Mouse (Mus musculus): ENCODE results near the gene Rnf135. TPM values are rescaled to one million over a fixed set of nuclear protein-coding genes. Genes with fewer than 3 reads are reported as not detected.
"Not testable (repeated sequence)": the region's sequence is repeated elsewhere in the genome, so short reads cannot be mapped to it uniquely, and the experiment has no call there.

Gene Rnf135
- polyA plus RNA-seq, 1 experiment from 2014 or later = 6.3 TPM

GRCm38 (mm10) chr11:80204037-80204436 is 20.4 kb downstream of the Rnf135 start:
- Histone ChIP-seq H3K4me2 (no peak overlapping the region), H3K27ac (no peak overlapping the region), H3K27me3 (no peaks in the 10 kb centered on the region), H3K9ac (replicated peaks) (no peak overlapping the region), H3K4me3 (replicated peaks) (no peak overlapping the region), H3K9me3 (no peaks in the 10 kb centered on the region), H3K36me3 (no peaks in the 10 kb centered on the region), H3K4me1 (replicated peaks) (no peaks in the 10 kb centered on the region)
- 73% methylated on average over 3 of the region's 3 CpGs for WGBS
- no peak for ATAC-seq (ENCODE audit: insufficient number of reproducible peaks, insufficient read depth, low FRiP score, low TSS enrichment, low read depth)

DNA sequence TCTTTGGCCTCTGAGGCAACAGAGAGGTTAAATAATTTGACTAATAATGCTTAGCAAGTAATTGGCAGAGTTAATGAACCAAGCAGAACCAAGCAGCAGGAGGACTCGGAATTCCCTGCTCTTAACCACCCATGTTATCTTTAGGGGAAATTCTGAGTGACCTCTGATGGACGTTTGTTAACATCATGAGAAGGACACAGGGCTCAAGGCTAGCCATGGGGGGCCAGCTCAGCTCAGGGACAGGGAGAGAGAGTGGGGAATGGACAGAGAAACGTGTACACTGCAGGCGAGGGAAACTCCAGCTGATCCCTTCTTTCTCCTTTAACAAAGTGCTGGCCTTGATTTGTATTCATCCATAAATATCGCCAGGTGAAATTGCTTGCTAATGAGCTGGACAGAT is 21.3 kb downstream of the Rnf135 start:
- Histone ChIP-seq H3K4me2 (no peak overlapping the region), H3K9ac (replicated peaks) (no peak overlapping the region), H3K4me1 (replicated peaks) (peaks cover 2% of the 10 kb centered on the region), H3K27ac (no peak overlapping the region), H3K9me3 (no peaks in the 10 kb centered on the region), H3K4me3 (replicated peaks) (no peak overlapping the region), H3K27me3 (no peaks in the 10 kb centered on the region), H3K36me3 (no peaks in the 10 kb centered on the region)
- ATAC-seq (ENCODE audit: insufficient number of reproducible peaks, insufficient read depth, low FRiP score, low TSS enrichment, low read depth) = no peak
- 55% methylated on average over 5 of the region's 5 CpGs for WGBS

GRCm38 (mm10) chr11:80208465-80208859 is 24.8 kb downstream of the Rnf135 start:
- peaks cover 10% of the 10 kb centered on the region for H3K36me3 ChIP-seq
- H3K4me1 ChIP-seq (replicated peaks) = peaks cover 9% of the 10 kb centered on the region
- H3K27me3 ChIP-seq = no peaks in the 10 kb centered on the region
- H3K9ac ChIP-seq (replicated peaks) = no peak overlapping the region; the same call in 1 of the 2 replicates
- H3K4me2 ChIP-seq = peak overlapping the region; percentile 60; the same call in 1 of the 2 replicates
- no peak overlapping the region for H3K27ac ChIP-seq
- peak overlapping the region; percentile 94 for H3K4me3 ChIP-seq (replicated peaks)
- ATAC-seq (ENCODE audit: insufficient number of reproducible peaks, insufficient read depth, low FRiP score, low TSS enrichment, low read depth) = peak; percentile 29; the same call in 1 of the 2 replicates
- WGBS = 44% methylated on average over 7 of the region's 7 CpGs
- no peaks in the 10 kb centered on the region for H3K9me3 ChIP-seq

DNA sequence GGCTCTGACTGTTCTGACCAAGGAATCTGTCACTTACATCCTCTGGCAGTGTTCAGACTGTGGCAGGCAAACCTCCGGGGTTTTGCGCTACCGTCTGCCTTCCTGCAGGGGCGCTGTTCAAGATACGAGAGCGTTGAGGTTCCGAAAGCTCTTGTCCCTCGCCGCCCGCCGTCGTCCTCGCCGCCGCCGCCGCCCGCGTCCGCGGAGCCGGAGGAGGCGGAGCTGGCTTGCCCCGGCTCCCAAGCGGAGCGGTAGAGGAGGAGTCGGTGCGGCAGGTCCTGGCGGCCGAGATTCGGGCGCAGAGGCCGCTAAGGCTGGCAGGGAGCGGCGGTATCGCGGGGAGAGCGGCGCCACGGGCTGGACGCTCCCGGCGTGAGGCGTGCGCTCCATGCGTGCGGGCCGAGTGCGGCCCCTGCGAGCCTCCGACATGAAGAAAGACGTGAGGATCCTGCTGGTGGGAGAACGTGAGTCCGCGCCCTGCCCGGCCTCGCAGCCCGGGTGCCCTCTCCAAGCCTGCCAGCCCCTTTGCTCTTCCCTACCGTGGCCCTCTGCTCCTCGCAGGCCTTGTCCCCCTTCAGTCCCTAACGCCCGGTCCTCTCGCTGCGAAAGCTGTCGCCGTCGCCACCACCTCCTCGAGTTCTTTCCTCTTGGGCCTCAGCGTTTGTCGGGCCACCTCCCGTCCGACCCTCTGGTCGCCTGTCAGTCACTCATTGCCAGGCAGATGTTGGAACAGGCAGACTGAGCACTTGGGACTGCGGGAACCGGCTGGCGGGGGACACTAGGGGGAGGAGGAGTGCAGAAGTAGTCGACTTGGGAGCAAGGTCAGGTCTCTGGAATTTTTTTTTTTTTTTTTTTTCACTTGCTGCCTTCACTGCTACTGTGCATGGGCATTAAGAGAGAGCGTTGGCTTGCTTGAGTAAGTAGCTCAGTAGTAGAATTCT is 25.5 kb downstream of the Rnf135 start, which contains the start of gene Rhot1:
Gene Rhot1 (plus strand): TSS at position 160 of the 941 bp plus-strand sequence.
- ATAC-seq (ENCODE audit: insufficient number of reproducible peaks, insufficient read depth, low FRiP score, low TSS enrichment, low read depth) = peak; percentile 90
- peak within 1 kb of the TSS; percentile 94 for H3K4me3 ChIP-seq (replicated peaks)
- no peaks in the 10 kb centered on the region for H3K9me3 ChIP-seq
- peak within 1 kb of the TSS; percentile 92 for H3K9ac ChIP-seq (replicated peaks)
- H3K4me2 ChIP-seq = peak within 1 kb of the TSS; percentile 60
- H3K4me1 ChIP-seq (replicated peaks) = peaks cover 9% of the 10 kb centered on the region
- peaks cover 14% of the 10 kb centered on the region for H3K36me3 ChIP-seq
- H3K27ac ChIP-seq = peak within 1 kb of the TSS; percentile 94
- H3K27me3 ChIP-seq = no peaks in the 10 kb centered on the region
- under 1% methylated on average over 75 of the region's 78 CpGs for WGBS

- Histone ChIP-seq H3K4me1 (replicated peaks) (peaks cover 9% of the 10 kb centered on the region), H3K4me2 (peak overlapping the region; percentile 60), H3K36me3 (peaks cover 23% of the 10 kb centered on the region), H3K9ac (replicated peaks) (peak overlapping the region; percentile 92; the same call in 1 of the 2 replicates), H3K9me3 (no peaks in the 10 kb centered on the region), H3K27ac (no peak overlapping the region), H3K4me3 (replicated peaks) (peak overlapping the region; percentile 94), H3K27me3 (no peaks in the 10 kb centered on the region)
- ATAC-seq (ENCODE audit: insufficient number of reproducible peaks, insufficient read depth, low FRiP score, low TSS enrichment, low read depth) = no peak
- WGBS = 47% methylated on average over 6 of the region's 6 CpGs
Observed at GRCm38 (mm10) chr11:80210321-80210720, 26.7 kb downstream of the Rnf135 start.

DNA sequence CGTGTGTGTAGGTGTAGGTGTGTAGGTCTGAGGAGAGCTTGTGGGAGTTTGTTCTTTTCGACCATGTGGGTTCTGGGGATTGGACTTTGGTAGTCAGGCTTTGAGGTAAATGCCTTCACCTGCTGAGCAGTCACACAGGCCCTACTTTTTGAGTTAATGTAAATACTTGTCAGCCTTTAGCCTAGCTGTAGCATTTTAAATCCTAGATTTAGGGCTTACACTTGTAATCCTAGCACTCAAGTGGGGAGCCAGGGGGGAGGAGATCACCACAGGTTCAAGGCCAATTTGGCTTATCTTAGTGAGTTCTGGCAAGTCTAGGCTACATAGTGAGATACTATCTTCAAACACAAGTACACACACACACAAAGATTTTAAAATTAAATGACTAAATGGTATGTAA is 28.6 kb downstream of the Rnf135 start:
- H3K9me3 ChIP-seq = no peaks in the 10 kb centered on the region
- H3K4me2 ChIP-seq = no peak overlapping the region
- no peaks in the 10 kb centered on the region for H3K27me3 ChIP-seq
- ATAC-seq (ENCODE audit: insufficient number of reproducible peaks, insufficient read depth, low FRiP score, low TSS enrichment, low read depth) = no peak
- H3K36me3 ChIP-seq = peaks cover 33% of the 10 kb centered on the region
- 91% methylated on average over 2 of the region's 2 CpGs for WGBS
- H3K4me3 ChIP-seq (replicated peaks) = no peak overlapping the region
- H3K27ac ChIP-seq = no peak overlapping the region
- H3K4me1 ChIP-seq (replicated peaks) = peaks cover 9% of the 10 kb centered on the region
- no peak overlapping the region for H3K9ac ChIP-seq (replicated peaks)

- no peak for ATAC-seq (ENCODE audit: insufficient number of reproducible peaks, insufficient read depth, low FRiP score, low TSS enrichment, low read depth)
Observed at GRCm38 (mm10) chr11:80215291-80215690, 31.6 kb downstream of the Rnf135 start.

GRCm38 (mm10) chr11:80218657-80219293 is 35.1 kb downstream of the Rnf135 start:
- WGBS = 82% methylated on average over 11 of the region's 11 CpGs
- H3K4me1 ChIP-seq (replicated peaks) = no peaks in the 10 kb centered on the region; the same call in 1 of the 2 replicates
- H3K27me3 ChIP-seq = no peaks in the 10 kb centered on the region
- H3K9me3 ChIP-seq = no peaks in the 10 kb centered on the region
- H3K4me3 ChIP-seq (replicated peaks) = no peak overlapping the region
- no peak overlapping the region for H3K9ac ChIP-seq (replicated peaks)
- ATAC-seq (ENCODE audit: insufficient number of reproducible peaks, insufficient read depth, low FRiP score, low TSS enrichment, low read depth) = no peak
- H3K27ac ChIP-seq = no peak overlapping the region
- peaks cover 55% of the 10 kb centered on the region for H3K36me3 ChIP-seq
- no peak overlapping the region for H3K4me2 ChIP-seq

More at GRCm38 (mm10) chr11:80215291-80215690, 31.6 kb downstream of the Rnf135 start:
- Histone ChIP-seq H3K9ac (replicated peaks) (no peak overlapping the region), H3K4me2 (no peak overlapping the region), H3K4me1 (replicated peaks) (peaks cover 3% of the 10 kb centered on the region), H3K27ac (no peak overlapping the region), H3K36me3 (peaks cover 34% of the 10 kb centered on the region), H3K27me3 (no peaks in the 10 kb centered on the region), H3K4me3 (replicated peaks) (no peak overlapping the region), H3K9me3 (no peaks in the 10 kb centered on the region)
- WGBS = 90% methylated on average over 3 of the region's 3 CpGs

GRCm38 (mm10) chr11:80230066-80230465 is 46.4 kb downstream of the Rnf135 start:
- not testable (repeated sequence) for H3K27me3 ChIP-seq; H3K27ac ChIP-seq; H3K9me3 ChIP-seq; H3K9ac ChIP-seq (replicated peaks); ATAC-seq (ENCODE audit: insufficient number of reproducible peaks, insufficient read depth, low FRiP score, low TSS enrichment, low read depth); H3K4me2 ChIP-seq; H3K4me3 ChIP-seq (replicated peaks); H3K4me1 ChIP-seq (replicated peaks)
- H3K36me3 ChIP-seq = peaks cover 82% of the 10 kb centered on the region
- WGBS = 82% methylated on average over 5 of the region's 5 CpGs

DNA sequence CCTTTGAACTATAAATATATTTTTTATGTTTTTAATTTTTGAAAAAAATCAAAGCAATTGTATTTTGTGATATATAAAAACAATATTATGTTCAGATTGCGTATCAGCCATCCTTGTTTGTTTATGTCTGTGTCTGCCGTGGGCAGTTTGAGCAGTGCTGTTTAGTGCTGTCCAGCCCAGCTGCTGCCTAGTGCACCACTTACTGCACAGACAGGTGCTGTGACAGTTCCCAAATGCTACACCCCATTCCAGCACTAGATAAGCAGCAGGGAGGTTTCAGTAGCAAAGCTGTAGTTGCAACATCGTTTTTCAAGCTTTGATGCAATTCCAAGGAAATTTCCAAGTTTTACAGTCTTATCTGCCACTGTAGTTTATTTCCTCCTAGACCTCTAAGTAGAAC is 53.6 kb downstream of the Rnf135 start:
- no peak overlapping the region for H3K9ac ChIP-seq (replicated peaks)
- 84% methylated on average over 3 of the region's 3 CpGs for WGBS
- H3K4me2 ChIP-seq = no peak overlapping the region
- H3K36me3 ChIP-seq = peaks cover 64% of the 10 kb centered on the region
- H3K4me1 ChIP-seq (replicated peaks) = no peaks in the 10 kb centered on the region
- no peaks in the 10 kb centered on the region for H3K27me3 ChIP-seq
- no peak overlapping the region for H3K4me3 ChIP-seq (replicated peaks)
- H3K9me3 ChIP-seq = no peaks in the 10 kb centered on the region
- H3K27ac ChIP-seq = no peak overlapping the region
- no peak for ATAC-seq (ENCODE audit: insufficient number of reproducible peaks, insufficient read depth, low FRiP score, low TSS enrichment, low read depth)

DNA sequence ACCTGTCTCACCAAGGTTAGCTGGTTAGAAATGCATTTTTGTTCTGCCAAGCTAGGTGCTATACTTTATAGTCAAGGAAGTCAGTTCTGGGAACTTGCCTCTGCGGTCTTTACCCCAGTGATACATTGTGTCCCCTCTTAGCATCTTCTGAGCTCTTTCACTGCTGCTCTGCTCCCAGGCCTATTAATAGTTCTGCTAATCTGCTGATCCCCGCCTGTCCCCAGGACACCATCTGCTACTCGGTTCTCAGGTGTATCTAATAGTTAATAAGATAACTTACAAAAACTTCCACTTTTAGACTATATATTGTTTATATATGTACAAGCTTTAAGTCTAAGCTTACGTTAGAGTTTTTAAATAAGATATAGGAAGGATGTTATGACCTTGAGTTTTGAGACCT is 54.7 kb downstream of the Rnf135 start:
- H3K4me3 ChIP-seq (replicated peaks) = no peak overlapping the region
- no peak overlapping the region for H3K4me2 ChIP-seq
- no peak for ATAC-seq (ENCODE audit: insufficient number of reproducible peaks, insufficient read depth, low FRiP score, low TSS enrichment, low read depth)
- 85% methylated on average over 4 of the region's 4 CpGs for WGBS
- no peaks in the 10 kb centered on the region for H3K4me1 ChIP-seq (replicated peaks)
- H3K27ac ChIP-seq = no peak overlapping the region
- no peaks in the 10 kb centered on the region for H3K9me3 ChIP-seq
- H3K27me3 ChIP-seq = no peaks in the 10 kb centered on the region
- H3K36me3 ChIP-seq = peaks cover 64% of the 10 kb centered on the region
- H3K9ac ChIP-seq (replicated peaks) = no peak overlapping the region
